Mouse (Mus musculus) liver, embryonic 15.5 days (tissue): ENCODE data around the gene Bloc1s6. TPM values are rescaled to one million over a fixed set of nuclear protein-coding genes. Genes with fewer than 3 reads are reported as not detected.
A peak's percentile ranks its signal among the peaks of the same experiment; 100 is the strongest.

Source experiments
- ATAC-seq: fragments of 200-750 bp; cut with Nextera tagmentation; 2 replicates; pipeline ENCODE4 v1.8.0; 2017; ENCODE audit warnings: moderate number of reproducible peaks, mild to moderate bottlenecking, moderate library complexity; ENCODE audit not compliant: insufficient read depth
- H3K27ac ChIP-seq: fragments of 300-500 bp; sonication (generic); replicated peaks from 2 replicates; pipeline ENCODE4 v1.5.1; 2015; ENCODE audit warnings: mild to moderate bottlenecking, inconsistent platforms
- H3K27me3 ChIP-seq: fragments of 300-500 bp; sonication (generic); 2 replicates; pipeline ENCODE4 v1.6.1; 2015; ENCODE audit warnings: mild to moderate bottlenecking, inconsistent platforms
- H3K36me3 ChIP-seq: fragments of 300-500 bp; sonication (generic); replicated peaks from 2 replicates; pipeline ENCODE4 v1.6.1; 2015; ENCODE audit warnings: moderate library complexity, mild to moderate bottlenecking, inconsistent platforms
- H3K4me1 ChIP-seq: fragments of 300-500 bp; sonication (generic); replicated peaks from 2 replicates; pipeline ENCODE4 v1.6.1; 2015; ENCODE audit warnings: inconsistent platforms
- H3K4me2 ChIP-seq: fragments of 300-500 bp; sonication (generic); 2 replicates; pipeline ENCODE4 v1.6.1; 2015; ENCODE audit warnings: moderate library complexity, mild to moderate bottlenecking, inconsistent platforms
- H3K4me3 ChIP-seq: fragments of 300-500 bp; sonication (generic); replicated peaks from 2 replicates; pipeline ENCODE4 v1.5.1; 2015; ENCODE audit warnings: mild to moderate bottlenecking, inconsistent platforms
- H3K9ac ChIP-seq: fragments of 300-500 bp; sonication (generic); 2 replicates; pipeline ENCODE4 v1.6.1; 2015; ENCODE audit warnings: moderate library complexity, mild to moderate bottlenecking, inconsistent platforms
- H3K9me3 ChIP-seq: fragments of 300-500 bp; sonication (generic); replicated peaks from 2 replicates; pipeline ENCODE4 v1.6.1; 2016; ENCODE audit warnings: inconsistent platforms
- WGBS: fragments of 180-500 bp; shearing (Covaris S2); methylation state at CpG from one replicate; pipeline ENCODE4 v1.1.7; 2015; ENCODE audit warnings: mixed read lengths; ENCODE audit not compliant: insufficient replicate concordance; 5-methylcytosine and 5-hydroxymethylcytosine counted together
- polyA plus RNA-seq: library from polyadenylated mRNA; unstranded; fragments of >200 nt; fragmentation: Nextera tagmentation; extraction: Ambion mirVana; gene quantifications from 2 replicates; pipeline ENCODE4 v1.2.1, GENCODE M21; 2015

Bloc1s6 gene
- polyA plus RNA-seq, result 15.4 and 17.0 TPM in 2 replicates

DNA sequence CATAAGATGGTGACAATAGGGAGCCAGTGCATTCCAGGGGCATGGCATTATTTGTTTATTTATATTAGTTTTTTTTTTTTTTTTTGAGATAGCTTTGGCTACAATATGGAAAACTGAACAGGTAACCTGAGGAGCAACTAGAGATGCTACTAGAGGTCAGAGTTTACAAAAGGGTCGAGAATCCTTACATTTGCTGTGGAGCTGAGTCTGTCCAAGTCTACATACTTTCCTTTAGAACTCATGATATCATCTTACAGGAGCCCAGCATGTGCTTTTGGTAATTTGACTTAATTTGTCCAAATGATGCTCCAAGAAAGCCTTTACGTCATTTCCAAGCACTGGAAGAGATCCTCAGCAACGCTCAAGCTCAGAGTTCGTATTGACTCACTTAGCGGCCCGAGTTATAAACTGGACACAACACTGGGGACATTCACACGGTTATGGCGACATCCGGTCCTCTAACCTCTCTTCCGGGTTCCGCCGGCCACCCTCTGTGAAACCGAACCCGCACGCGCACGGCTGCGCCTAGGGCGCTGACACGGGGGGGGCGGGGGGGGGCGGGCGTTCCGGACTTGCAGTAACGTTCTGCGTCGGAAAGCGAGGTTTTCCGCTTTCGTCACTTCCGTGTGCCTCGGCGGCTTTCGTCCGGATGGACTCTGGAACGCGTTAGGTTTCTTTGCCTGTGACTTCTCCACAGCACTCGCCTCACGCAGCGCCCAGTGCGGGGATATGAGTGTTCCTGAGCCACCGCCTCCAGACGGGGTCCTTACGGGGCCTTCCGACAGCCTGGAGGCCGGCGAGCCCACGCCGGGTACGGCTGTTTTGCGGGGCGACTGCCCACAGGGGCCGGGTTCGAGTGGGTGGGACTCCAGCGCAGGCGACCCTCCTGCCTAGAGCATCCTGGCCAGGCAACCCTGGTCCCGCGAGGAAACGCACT lies at the start of gene Bloc1s6:
Gene Bloc1s6 (plus strand): TSS at position 610 of the 937 bp plus-strand sequence.
- Histone ChIP-seq H3K4me3 (peak within 1 kb of the TSS; percentile 92), H3K9ac (peak within 1 kb of the TSS; percentile 89), H3K27ac (peak within 1 kb of the TSS; percentile 83), H3K4me2 (peak within 1 kb of the TSS; percentile 80), H3K36me3 (0 out of 2 replicates have a peak, but pooled peaks cover 2% of the 10 kb centered on the region), H3K27me3 (peaks cover 21% of the 10 kb centered on the region), H3K9me3 (no peaks in the 10 kb centered on the region), H3K4me1 (peaks cover 12% of the 10 kb centered on the region; the same call in 1 of the 2 replicates)
- peak; percentile 91 for ATAC-seq
- under 1% methylated on average over 51 of the region's 59 CpGs for WGBS

DNA sequence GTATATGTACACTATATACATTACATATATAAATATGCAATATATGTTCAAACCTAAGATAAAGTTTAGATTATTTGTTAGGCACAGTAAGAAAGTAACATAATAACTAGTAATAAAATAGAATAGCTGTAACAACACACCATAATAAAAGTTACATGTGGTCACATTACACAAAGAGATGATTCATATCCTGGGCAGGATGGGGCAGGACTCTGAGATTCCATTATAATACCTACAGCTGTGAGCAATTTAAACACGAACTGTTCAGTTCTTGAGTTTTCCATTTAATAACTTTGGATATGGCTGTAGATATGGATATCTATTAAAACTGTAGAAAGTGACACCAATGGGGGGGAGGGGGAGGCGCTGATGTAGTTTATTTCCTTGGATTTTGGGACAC lies 40.8 kb upstream of the Bloc1s6 start:
- Histone ChIP-seq H3K36me3 (no peaks in the 10 kb centered on the region), H3K27me3 (peaks cover 25% of the 10 kb centered on the region), H3K4me2 (no peak overlapping the region), H3K4me3 (no peak overlapping the region), H3K4me1 (no peaks in the 10 kb centered on the region; the same call in 1 of the 2 replicates), H3K27ac (no peak overlapping the region), H3K9me3 (no peaks in the 10 kb centered on the region), H3K9ac (no peak overlapping the region)
- 63% methylated on average over 2 of the region's 2 CpGs for WGBS
- no peak for ATAC-seq

DNA sequence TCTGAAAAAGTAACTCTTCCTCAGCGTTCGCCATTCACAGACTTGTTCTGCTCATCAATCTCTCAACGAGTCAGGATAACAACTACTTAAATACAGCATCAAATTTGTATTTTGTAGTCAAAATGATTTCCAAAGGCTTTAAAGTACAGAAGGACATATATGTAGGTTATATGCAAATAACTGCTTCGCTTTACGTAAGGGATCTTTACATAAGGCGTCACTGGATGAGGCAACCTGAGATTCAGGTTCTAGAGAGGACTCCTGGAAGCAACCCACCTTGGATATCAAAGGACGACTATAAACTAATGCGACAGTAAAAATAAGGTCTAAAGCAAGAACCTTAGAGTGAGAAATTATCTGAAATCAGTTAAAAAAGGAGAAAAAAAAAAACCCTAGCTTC lies 37.3 kb upstream of the Bloc1s6 start:
- H3K9ac ChIP-seq, result no peak overlapping the region
- 57% methylated on average over 8 of the region's 8 CpGs for WGBS
- H3K27ac ChIP-seq, result no peak overlapping the region
- H3K4me2 ChIP-seq, result no peak overlapping the region
- no peak overlapping the region for H3K4me3 ChIP-seq
- ATAC-seq, result no peak
- H3K36me3 ChIP-seq, result no peaks in the 10 kb centered on the region
- H3K4me1 ChIP-seq, result no peaks in the 10 kb centered on the region; the same call in 1 of the 2 replicates
- H3K27me3 ChIP-seq, result peaks cover 48% of the 10 kb centered on the region
- no peaks in the 10 kb centered on the region for H3K9me3 ChIP-seq

DNA sequence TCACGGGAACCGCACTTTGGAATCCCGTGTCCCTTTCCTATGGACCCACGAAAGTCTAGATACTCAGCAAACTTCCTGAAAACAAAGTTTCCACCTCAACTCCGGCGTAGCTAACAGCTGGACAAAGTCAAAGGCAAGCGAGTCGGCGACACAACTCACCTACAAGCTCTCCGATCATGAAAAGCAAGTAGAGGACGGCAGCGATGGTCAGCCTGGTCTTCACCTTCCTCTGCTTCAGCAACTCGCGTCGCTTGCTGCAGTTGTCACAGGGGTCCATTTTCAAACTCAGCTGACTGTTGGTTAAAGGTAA lies 36.5 kb upstream of the Bloc1s6 start:
- Histone ChIP-seq H3K9ac (peak overlapping the region; percentile 42; the same call in 1 of the 2 replicates), H3K9me3 (no peaks in the 10 kb centered on the region), H3K4me2 (peak overlapping the region; percentile 66), H3K4me3 (peak overlapping the region; percentile 58), H3K4me1 (no peaks in the 10 kb centered on the region; the same call in 1 of the 2 replicates), H3K27ac (no peak overlapping the region), H3K36me3 (no peaks in the 10 kb centered on the region), H3K27me3 (peaks cover 51% of the 10 kb centered on the region)
- ATAC-seq, result no peak
- under 1% methylated on average over 15 of the region's 15 CpGs for WGBS

DNA sequence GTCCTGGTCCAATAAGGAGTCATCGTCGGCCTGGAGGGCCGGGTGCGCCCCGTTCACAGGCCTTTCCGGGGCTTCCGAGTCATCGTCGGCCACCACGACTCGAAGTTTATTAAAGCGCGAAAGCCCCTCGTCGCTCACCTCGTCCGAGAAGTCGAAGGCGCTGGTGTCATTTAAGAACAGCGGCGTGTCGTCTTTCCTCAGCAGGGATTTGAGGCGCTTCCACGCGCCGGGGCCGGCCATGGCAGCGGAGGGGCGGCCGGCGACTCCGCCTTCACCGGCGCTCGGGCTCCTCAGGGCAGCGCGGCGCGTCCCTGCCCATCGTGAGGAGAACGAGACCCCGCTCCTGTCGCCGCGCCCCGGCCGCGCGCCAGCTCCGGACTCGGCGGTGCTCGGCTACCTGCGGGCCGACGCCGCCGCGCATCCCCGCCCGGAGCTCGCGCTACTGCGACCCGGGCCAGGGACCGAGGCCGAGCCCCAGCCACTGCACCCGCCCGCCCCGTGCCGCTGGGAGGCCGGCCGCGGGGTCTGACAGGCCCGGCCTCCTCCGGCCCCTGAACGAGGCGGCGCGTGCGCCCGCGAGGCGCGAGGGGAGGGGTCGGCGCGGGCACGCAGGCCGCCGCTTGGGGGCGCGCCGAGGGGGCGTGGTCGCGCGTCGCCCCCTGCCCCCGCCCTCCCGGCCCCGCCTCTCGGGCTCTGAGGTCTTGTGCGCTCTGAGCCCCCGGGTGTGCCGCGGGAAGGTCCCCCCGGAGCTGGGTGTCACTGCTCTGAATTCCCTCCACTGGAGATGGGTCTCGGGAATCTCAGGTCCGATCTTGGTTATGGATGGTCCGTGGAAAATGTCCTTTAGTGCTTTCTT lies 35.9 kb upstream of the Bloc1s6 start, which contains the start of gene Slc30a4:
Gene Slc30a4 (minus strand): TSS at position 483 of the 856 bp plus-strand sequence.
- H3K4me3 ChIP-seq, result peak within 1 kb of the TSS; percentile 58
- no peaks in the 10 kb centered on the region for H3K36me3 ChIP-seq
- ATAC-seq, result peak; percentile 88
- WGBS, result under 1% methylated on average over 98 of the region's 111 CpGs
- H3K27me3 ChIP-seq, result peaks cover 51% of the 10 kb centered on the region
- peak within 1 kb of the TSS; percentile 66 for H3K4me2 ChIP-seq
- H3K9me3 ChIP-seq, result no peaks in the 10 kb centered on the region
- no peaks in the 10 kb centered on the region; the same call in 1 of the 2 replicates for H3K4me1 ChIP-seq
- no peak within 1 kb of the TSS for H3K27ac ChIP-seq
- H3K9ac ChIP-seq, result peak within 1 kb of the TSS; percentile 42

DNA sequence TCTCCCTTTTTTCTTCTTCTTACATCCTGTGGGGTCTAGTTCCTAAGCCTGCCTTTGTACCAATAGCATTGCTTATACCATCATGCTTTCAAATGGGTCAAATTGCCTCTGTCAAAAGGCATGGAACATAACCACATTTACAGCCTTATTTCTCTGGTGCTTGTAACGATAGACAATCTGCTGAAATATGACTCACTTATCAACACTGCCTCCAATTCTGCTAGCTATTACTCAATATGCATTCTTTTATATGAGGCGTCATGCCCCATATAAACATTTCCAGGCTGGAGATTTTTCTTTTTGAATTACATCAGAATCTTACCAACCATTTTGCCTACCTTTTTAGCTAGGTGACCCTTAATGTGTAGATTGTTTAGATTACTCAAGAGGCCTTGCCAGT lies 33.7 kb upstream of the Bloc1s6 start:
- H3K27me3 ChIP-seq, result peaks cover 51% of the 10 kb centered on the region
- no peaks in the 10 kb centered on the region for H3K36me3 ChIP-seq
- no peak overlapping the region for H3K9ac ChIP-seq
- ATAC-seq, result no peak
- H3K4me2 ChIP-seq, result no peak overlapping the region
- H3K4me1 ChIP-seq, result no peaks in the 10 kb centered on the region; the same call in 1 of the 2 replicates
- no peaks in the 10 kb centered on the region for H3K9me3 ChIP-seq
- no peak overlapping the region for H3K27ac ChIP-seq
- WGBS, result 59% methylated on average over 2 of the region's 2 CpGs
- no peak overlapping the region for H3K4me3 ChIP-seq

DNA sequence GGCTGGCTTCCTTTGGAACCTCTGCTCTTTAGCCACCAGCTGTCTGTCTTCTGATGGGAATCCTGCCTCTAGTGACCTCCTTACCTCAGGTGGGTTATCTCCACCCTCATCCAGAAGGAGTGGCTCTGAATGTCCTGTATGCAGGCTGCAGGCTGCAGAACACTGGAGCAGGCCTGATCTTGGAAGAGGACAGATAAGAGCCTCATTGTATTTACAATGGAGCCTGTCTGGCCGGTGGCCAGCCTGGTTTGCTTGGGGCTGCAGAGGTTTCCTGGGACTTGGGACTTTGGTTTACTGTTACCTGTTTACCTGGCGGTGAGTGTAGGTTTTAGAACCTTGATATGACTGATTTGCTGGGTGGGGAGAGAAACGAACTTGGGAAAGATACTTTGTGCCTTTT lies 30.2 kb upstream of the Bloc1s6 start:
- Histone ChIP-seq H3K4me3 (no peak overlapping the region), H3K9ac (no peak overlapping the region), H3K27ac (no peak overlapping the region), H3K27me3 (peaks cover 21% of the 10 kb centered on the region), H3K4me2 (no peak overlapping the region), H3K4me1 (no peaks in the 10 kb centered on the region), H3K36me3 (no peaks in the 10 kb centered on the region), H3K9me3 (no peaks in the 10 kb centered on the region)
- no peak for ATAC-seq
- 42% methylated on average over 3 of the region's 3 CpGs for WGBS

DNA sequence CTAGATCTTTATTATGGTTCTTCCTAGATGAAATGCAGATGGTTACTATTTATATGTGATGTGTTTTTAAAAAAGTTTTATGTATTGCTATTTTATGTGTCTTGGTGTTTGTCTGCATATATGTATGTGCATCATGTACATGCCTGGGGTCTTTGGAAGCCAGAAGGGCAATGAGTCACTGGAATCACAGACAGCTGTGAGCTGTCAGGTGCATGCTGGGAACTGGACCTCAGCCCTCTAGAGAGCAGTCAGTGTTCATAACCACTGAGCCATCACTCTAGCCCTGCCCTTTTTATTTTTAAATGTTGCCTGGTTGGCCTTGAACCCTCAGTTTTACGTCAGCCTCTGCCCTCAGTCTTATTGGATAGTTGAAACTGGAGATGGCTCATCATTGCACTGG lies 29.1 kb upstream of the Bloc1s6 start:
- H3K4me1 ChIP-seq, result no peaks in the 10 kb centered on the region
- 62% methylated on average over 1 of the region's 1 CpGs for WGBS
- peaks cover 10% of the 10 kb centered on the region for H3K27me3 ChIP-seq

DNA sequence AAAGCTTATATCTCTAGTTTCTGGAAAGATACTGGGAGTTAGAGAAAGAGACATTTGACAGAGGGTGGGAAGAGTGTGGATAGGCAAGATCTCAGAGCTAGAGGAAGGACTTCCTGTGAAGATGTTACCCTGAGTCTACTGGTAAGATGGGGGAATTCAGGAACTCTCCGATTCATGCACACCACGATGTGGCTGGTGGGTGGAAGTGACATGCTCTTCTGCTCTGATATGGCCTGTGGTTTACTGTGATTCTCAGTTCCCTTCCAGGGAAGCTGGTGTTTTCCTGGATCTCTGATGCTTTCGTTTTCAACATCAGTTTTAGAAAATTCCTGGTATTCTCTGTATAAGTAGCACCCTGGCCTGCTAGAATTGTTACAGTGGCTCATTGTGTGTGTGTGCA lies 26.4 kb upstream of the Bloc1s6 start:
- no peak overlapping the region for H3K4me2 ChIP-seq
- H3K4me1 ChIP-seq, result no peaks in the 10 kb centered on the region
- WGBS, result 25% methylated on average over 3 of the region's 3 CpGs
- H3K9ac ChIP-seq, result no peak overlapping the region
- no peak overlapping the region for H3K4me3 ChIP-seq
- H3K9me3 ChIP-seq, result no peaks in the 10 kb centered on the region
- H3K27me3 ChIP-seq, result no peaks in the 10 kb centered on the region
- ATAC-seq, result no peak
- H3K36me3 ChIP-seq, result no peaks in the 10 kb centered on the region
- no peak overlapping the region for H3K27ac ChIP-seq

More for the DNA sequence above, 29.1 kb upstream of the Bloc1s6 start:
- Histone ChIP-seq H3K9ac (no peak overlapping the region), H3K9me3 (no peaks in the 10 kb centered on the region), H3K4me3 (no peak overlapping the region), H3K4me2 (no peak overlapping the region), H3K27ac (no peak overlapping the region), H3K36me3 (no peaks in the 10 kb centered on the region)
- ATAC-seq, result no peak

DNA sequence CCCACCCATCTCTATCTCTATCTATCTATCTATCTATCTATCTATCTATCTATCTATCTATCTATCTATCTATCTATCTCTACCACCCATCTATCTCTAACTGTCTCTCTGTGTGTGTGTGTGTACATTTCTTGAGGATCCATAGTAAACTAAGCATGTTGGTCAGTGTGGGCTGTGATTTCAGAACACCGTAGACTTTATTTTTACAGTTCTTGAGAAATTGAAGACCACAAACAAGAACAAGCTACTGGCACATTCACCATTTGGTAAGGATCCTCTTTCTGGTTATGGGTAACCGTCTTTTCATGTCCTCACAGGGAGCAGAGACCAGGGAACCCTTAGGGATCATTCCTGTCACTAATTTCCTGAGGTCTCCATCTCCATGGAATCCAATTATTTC lies 25.5 kb upstream of the Bloc1s6 start:
- Histone ChIP-seq H3K36me3 (no peaks in the 10 kb centered on the region), H3K27ac (no peak overlapping the region), H3K27me3 (no peaks in the 10 kb centered on the region), H3K4me1 (no peaks in the 10 kb centered on the region), H3K9ac (no peak overlapping the region), H3K4me2 (no peak overlapping the region), H3K4me3 (no peak overlapping the region), H3K9me3 (no peaks in the 10 kb centered on the region)
- ATAC-seq, result no peak
- 61% methylated on average over 2 of the region's 2 CpGs for WGBS

DNA sequence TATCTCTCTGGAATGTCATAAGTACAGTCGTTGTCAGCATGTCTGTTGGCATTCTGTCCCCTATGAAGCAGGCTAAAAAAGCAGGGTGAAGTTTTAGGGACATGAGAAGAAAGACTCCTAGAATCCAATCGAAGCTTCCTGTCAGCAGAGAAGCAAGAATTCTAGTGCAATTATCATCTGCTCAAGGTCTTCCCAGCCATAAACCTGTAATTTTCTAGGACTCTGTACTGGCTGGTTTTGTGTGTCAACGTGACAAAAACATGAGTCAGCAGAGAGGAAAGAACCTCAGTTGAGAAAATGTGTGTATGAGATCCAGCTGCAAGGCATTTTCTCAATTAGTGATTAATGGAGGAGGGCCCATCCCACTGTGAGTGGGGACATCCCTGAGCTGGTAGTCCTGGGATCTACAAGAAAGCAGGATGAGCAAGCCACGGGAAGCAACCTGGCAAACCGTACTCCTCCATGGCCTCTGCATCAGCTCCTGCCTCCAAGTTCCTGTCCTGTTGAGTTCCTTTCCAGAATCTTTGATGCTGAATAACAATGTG lies 23.1 kb upstream of the Bloc1s6 start:
- H3K9me3 ChIP-seq, result no peaks in the 10 kb centered on the region
- H3K27me3 ChIP-seq, result no peaks in the 10 kb centered on the region
- WGBS, result 42% methylated on average over 5 of the region's 5 CpGs
- ATAC-seq, result no peak
- no peak overlapping the region for H3K4me3 ChIP-seq
- no peak overlapping the region for H3K4me2 ChIP-seq
- no peaks in the 10 kb centered on the region for H3K36me3 ChIP-seq
- H3K27ac ChIP-seq, result no peak overlapping the region
- H3K9ac ChIP-seq, result no peak overlapping the region
- H3K4me1 ChIP-seq, result no peaks in the 10 kb centered on the region
